Mouse (Mus musculus) mouse embryonic stem cell (cell line): ENCODE data around the gene Stt3b.

Experiments
- in situ Hi-C, 2 experiments: fragments of 300-500 bp; cut with MboI; formaldehyde crosslinking; loops; 1 replicate in 1 of 2; 3 replicates in 1 of 2; pipeline ENCODE4 v1.14.3; 2019 to 2020; ENCODE audit warnings: low sequenced_read_pairs in 2 of 2, low pct_unique_long_range_greater_than_20kb in 1 of 2, mixed read lengths in 1 of 2; ENCODE audit not compliant: unreplicated experiment in 1 of 2

Gene Stt3b

DNA sequence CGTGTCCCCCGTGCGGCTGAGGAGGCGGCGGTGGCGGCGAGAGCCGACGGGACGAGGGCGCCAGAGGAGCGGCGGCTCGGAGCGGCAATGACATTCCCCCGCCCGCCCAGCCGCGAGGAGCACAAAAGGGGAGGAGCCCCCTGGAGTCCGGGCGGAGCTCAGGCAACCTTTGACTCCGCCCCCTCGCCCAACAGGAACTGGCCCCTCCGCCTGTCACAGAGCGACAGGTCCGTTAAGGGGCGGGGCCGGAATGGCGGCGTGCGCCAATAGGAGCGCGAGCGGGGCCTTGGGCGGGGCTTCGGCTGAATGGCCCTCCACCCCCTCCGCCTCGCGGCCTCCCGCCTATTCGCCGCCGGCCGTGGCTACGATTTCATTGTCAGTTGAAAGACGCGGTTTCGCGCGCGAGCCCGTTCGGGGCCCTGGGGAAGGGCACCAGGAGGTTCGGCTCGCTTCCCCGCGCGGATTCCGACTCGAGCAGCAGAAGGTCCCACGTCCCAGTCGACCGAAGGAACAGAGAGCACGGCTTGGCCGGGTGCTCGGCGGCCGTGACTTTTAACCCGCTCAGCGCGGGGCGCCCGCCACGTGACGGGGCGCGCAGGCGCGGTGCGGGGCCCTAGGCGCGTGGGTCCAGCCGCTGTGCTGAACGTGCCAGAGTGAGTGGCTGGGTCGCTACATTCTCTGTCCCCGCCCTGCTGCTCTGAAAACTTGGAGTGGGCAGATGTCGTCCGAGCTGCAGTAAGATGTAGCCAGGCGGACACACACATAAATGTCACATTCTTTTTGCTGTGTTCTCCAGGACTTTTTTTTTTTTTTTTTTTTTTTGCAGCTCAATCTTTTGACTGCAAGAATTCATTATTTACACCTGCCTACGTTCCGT is at the start of gene Stt3b:
Gene Stt3b (minus strand): TSS at position 76 of the 877 bp plus-strand sequence.
- in situ Hi-C loops = no loop called here

- in situ Hi-C loops = no loop called here
These were observed 48.2 kb upstream of the Stt3b start for GRCm38 (mm10) chr9:115358421-115358820.

- in situ Hi-C loops = no loop called here
These were observed 47.8 kb upstream of the Stt3b start for GRCm38 (mm10) chr9:115357996-115358395.

GRCm38 (mm10) chr9:115356731-115357458 is 46.7 kb upstream of the Stt3b start:
- in situ Hi-C loops = no loop called here

GRCm38 (mm10) chr9:115355972-115356371 is 45.8 kb upstream of the Stt3b start:
- in situ Hi-C loops = no loop called here

- in situ Hi-C loops = no loop called here
These were observed 39.7 kb upstream of the Stt3b start for GRCm38 (mm10) chr9:115349741-115350512.

DNA sequence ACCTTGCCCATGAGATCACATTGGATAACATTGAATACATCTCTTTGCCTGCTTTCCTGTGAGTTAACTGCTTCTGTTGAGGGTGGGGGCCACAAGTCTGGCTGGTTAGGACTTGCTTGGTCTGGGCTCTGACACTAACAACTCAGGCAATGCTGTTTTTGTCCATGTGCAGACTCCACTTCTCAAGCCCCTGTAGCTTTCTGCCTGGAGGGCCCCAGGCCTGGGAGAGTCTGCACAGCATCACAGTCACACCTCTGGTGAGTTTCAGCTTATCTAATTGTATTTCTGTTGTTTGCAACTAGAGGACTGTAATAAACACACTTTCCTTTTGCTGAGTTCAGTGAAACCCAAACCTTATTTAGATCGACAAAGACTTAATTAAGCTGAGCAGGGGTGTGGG is 38.9 kb upstream of the Stt3b start:
- in situ Hi-C loops = no loop called here

DNA sequence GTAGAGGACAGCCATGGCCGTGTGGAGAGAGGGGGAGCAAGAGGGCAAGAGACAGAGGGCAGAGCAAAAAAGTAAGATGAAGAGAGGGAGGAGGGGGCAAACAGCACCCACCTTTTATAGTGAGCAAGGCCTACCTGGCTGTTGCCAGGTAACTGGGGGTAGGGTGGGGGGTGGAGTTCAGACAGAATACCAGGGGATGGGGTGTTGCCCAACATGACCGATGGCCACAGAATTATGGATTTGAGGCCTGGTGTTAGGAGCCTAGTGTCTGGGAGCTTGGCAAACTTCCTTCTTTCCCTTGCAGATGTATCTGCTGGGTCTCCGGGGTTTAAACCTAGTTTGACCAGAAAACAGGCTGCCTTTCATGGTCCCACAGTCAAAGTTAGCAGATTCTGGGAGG is 34.7 kb upstream of the Stt3b start:
- in situ Hi-C loops = no loop called here

DNA sequence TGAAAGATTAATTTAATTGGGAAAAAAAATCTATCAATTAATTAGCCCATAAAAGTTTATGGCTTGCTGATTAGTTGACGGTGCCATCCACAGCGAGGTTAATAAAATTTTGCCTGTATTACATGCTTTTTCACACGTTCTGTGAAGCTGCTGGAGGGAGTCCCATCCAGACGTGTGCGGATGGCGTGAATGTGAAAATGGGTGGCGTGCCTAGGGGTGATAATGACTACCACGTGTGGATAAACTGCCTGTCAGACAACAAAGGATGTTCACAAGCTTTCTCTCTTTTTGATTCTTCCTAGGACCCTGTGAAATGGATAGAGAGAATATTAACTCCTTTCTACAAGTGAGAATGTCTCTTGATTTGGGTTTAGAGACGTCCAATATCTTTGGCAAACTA is 31.4 kb upstream of the Stt3b start:
- in situ Hi-C loops = no loop called here

DNA sequence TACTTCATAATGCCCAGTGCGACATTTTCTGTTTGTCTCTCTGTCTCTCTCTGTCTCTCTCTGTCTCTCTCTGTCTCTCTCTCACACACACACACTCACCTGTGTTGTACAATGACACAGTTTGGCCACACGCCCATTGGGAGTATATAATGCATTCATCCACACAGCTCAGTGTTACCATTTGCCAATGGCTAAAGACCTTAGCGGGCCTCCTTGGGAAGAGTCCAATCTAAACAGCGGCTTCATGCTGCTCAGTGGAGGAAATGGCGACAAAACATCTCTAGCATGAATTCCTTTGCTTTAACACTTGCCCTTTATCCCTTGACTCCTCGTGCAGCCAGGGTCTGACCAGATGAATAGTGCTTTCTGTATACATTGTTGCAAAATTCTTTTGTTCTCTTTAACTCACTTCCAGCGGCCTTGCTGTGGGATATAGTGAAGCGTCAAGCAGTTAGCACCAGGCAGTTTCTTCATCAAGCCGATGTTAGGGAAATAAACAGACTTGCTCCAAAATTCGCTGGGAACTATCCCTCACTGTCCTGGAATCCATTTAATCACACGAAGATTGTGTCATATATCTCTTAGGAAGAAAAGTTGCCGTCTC is 30.1 kb upstream of the Stt3b start:
- in situ Hi-C loops = no loop called here

GRCm38 (mm10) chr9:115338816-115339215 is 28.6 kb upstream of the Stt3b start:
- in situ Hi-C loops = no loop called here

- in situ Hi-C loops = no loop called here
These were observed 22.8 kb upstream of the Stt3b start for GRCm38 (mm10) chr9:115333016-115333415.

DNA sequence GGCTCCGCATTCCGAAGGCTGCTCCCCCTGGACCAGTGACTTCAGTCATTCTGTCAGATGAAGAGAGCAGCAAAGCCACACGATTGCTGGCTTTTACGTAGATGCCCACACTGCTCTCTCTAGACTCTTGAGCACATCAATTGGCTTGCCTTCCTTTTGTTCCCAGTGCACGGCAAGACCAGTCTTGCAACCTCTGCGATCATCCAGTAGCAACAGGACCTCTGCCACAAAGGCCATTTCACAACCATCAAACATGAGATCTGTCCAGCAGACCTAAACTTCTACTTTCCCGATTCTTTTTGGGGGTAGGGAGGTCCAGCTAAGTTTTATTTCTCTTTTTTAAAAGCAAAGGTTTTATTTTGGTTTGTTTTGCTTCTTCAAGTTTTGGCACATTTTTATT is 22.1 kb upstream of the Stt3b start:
- in situ Hi-C loops = no loop called here

- in situ Hi-C loops = no loop called here
These were observed 20.7 kb upstream of the Stt3b start for GRCm38 (mm10) chr9:115330861-115331476.

- in situ Hi-C loops = loop anchor here in 1 of 2 experiments (5.0 kb wide), 1 partner anchor 36 kb away; no protein-coding TSS in a partner anchor
These were observed 16.3 kb upstream of the Stt3b start for GRCm38 (mm10) chr9:115326533-115326890.

DNA sequence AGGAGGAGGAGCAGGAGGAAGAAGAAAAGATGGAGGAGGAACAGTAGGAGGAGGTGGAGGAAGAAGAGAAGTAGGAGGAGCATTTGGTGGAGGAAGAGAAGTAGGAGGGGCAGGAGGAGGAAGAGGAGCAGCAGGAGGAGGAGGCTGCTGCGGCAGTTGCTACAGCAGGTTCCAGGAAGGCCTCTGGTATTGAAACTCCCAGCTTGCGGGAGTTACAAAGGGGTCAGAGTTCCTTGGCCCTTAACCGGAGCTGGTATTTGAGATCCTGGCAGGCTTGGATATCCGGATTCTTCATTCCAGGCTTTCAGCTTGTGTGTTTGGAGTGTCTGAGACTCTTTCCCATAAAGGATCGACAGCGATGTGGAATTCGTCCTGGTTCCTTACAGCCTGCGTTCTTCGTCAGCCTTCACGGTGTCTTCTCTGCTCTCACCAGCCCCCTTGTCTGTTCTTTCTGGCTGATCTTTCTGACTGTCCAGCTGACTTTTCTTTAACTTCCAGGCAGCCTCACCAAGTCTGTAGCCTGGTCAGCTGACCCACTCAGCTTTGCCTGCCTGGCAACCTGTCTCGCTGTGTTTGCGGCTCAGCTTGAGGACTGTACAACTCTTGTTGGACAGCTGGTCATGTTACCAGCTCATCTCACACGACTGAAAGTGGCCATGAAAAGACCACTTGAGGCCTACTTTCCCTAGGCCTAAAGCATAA is 15.8 kb upstream of the Stt3b start:
- in situ Hi-C loops = loop anchor here in 1 of 2 experiments (5.0 kb wide), 1 partner anchor 36 kb away; no protein-coding TSS in a partner anchor

DNA sequence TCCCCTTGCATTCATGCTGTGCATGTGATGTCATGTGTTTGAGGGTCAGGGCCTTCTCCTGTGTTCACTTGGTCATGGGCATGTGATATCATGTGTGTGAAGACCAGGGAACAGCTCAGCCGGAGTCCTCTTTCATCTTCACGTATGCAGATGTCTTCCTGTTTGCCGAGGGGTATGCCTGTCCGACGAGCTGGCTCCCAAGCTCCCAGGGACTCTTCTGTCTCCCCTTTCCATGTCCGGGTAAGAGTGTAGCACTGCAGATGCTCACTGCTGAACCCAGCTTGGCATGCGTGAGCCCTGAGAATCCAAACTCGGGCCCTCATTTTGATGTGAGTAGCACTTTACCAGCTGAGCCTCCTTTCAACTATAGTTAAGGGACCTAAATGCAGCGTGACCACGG is 13.4 kb upstream of the Stt3b start:
- in situ Hi-C loops = no loop called here

DNA sequence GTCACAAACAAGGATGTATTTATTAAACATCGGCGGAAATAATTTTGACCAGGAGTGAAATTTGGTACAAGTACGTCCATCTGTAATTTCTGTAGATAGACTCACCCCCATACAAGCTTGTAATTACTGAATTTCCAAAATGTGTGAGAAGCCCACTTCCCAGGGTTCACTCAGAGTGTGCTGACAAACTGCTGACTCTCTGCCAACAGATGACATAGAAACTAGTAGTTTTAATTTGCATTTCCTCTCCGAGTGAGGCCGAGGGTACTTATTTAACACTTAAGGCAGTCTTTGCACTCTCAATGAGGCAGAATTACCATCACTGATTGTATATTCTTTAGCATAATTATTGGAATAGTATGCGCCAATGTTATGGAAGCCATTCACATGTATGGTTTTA is 12.2 kb upstream of the Stt3b start:
- in situ Hi-C loops = no loop called here
